Mouse (Mus musculus) retina, postnatal 1 day (tissue): ENCODE measurements at regions not wholly inside any gene's neighbourhood (a gene's known extent, or its start where the extent isn't known, plus 50 kb on each side); places are given as distances from the start of the nearest gene placed in this dataset.

Source experiments
- DNase-seq: peaks from one replicate; pipeline ENCODE4 v3.0.0-alpha.2; 2012

- DNase-seq = no peak
Measured at GRCm38 (mm10) chr9:96419151-96419550, 54.9 kb upstream of the Atp1b3 start.

- DNase-seq = peak; percentile 49
Measured at GRCm38 (mm10) chr9:96415873-96416570, 51.8 kb upstream of the Atp1b3 start.
